Mouse (Mus musculus) intestine, embryonic 15.5 days (tissue): Measurements from ENCODE around the gene Dynll2. TPM values are rescaled to one million over a fixed set of nuclear protein-coding genes. Genes with fewer than 3 reads are reported as not detected.
"Not testable (repeated sequence)": the region's sequence is repeated elsewhere in the genome, so short reads cannot be mapped to it uniquely, and the experiment has no call there.

ENCODE experiments used
- ATAC-seq: fragments of 200-750 bp; cut with Nextera tagmentation; 2 replicates; pipeline ENCODE4 v1.8.0; 2017; ENCODE audit warnings: moderate TSS enrichment, moderate library complexity
- H3K27ac ChIP-seq: fragments of 300-500 bp; sonication (generic); 2 replicates; pipeline ENCODE4 v1.5.1; 2015; ENCODE audit warnings: mild to moderate bottlenecking, inconsistent platforms
- H3K27me3 ChIP-seq: fragments of 300-500 bp; sonication (generic); replicated peaks from 2 replicates; pipeline ENCODE4 v1.6.1; 2015; ENCODE audit warnings: inconsistent platforms
- H3K36me3 ChIP-seq: fragments of 300-500 bp; sonication (generic); 2 replicates; pipeline ENCODE4 v1.6.1; 2015; ENCODE audit warnings: inconsistent platforms
- H3K4me1 ChIP-seq: fragments of 300-500 bp; sonication (generic); replicated peaks from 2 replicates; pipeline ENCODE4 v1.6.1; 2015; ENCODE audit warnings: inconsistent platforms
- H3K4me2 ChIP-seq: fragments of 300-500 bp; sonication (generic); replicated peaks from 2 replicates; pipeline ENCODE4 v1.6.1; 2015; ENCODE audit warnings: mild to moderate bottlenecking, inconsistent platforms
- H3K4me3 ChIP-seq: fragments of 300-500 bp; sonication (generic); replicated peaks from 2 replicates; pipeline ENCODE4 v1.5.1; 2015; ENCODE audit warnings: inconsistent platforms
- H3K9ac ChIP-seq: fragments of 300-500 bp; sonication (generic); 2 replicates; pipeline ENCODE4 v1.6.1; 2015; ENCODE audit warnings: inconsistent platforms
- H3K9me3 ChIP-seq: fragments of 300-500 bp; sonication (generic); 2 replicates; pipeline ENCODE4 v1.6.1; 2016; ENCODE audit warnings: inconsistent platforms
- WGBS: fragments of 180-500 bp; shearing (Covaris S2); methylation state at CpG from one replicate; pipeline ENCODE4 v1.1.7; 2015; 5-methylcytosine and 5-hydroxymethylcytosine counted together
- polyA plus RNA-seq: library from polyadenylated mRNA; unstranded; fragments of >200 nt; fragmentation: Nextera tagmentation; extraction: Ambion mirVana; gene quantifications from 2 replicates; pipeline ENCODE4 v1.2.1, GENCODE M21; 2015

Dynll2 gene
- polyA plus RNA-seq, 1 experiment from 2014 or later: 27.7 TPM

DNA sequence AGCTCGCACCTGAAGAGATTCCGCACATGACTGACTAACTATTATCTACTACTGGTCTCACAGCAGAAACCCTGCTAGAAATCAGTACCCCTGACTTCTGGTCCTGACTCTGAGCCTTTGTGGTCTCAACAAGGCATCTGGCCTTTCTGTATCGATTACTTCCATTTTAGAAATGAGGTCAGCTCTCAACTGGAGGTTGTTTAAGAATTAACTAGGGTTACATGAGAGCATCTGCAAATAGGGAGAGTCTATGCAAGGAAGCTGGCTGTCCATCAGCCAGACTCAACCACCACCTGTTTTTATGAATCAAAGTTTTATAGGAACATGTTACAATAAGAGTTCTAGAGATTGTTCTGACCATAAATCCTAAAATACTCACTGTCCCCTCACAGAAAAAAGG is 2.8 kb downstream of the Dynll2 start:
- no peak for ATAC-seq
- Histone ChIP-seq H3K27me3 (no peaks in the 10 kb centered on the region), H3K4me1 (peaks cover 19% of the 10 kb centered on the region), H3K4me2 (peak overlapping the region; percentile 67; the same call in 1 of the 2 replicates), H3K4me3 (no peak overlapping the region), H3K36me3 (peaks cover 35% of the 10 kb centered on the region), H3K9ac (no peak overlapping the region), H3K27ac (no peak overlapping the region), H3K9me3 (no peaks in the 10 kb centered on the region)
- WGBS: 72% methylated on average over 3 of the region's 3 CpGs

DNA sequence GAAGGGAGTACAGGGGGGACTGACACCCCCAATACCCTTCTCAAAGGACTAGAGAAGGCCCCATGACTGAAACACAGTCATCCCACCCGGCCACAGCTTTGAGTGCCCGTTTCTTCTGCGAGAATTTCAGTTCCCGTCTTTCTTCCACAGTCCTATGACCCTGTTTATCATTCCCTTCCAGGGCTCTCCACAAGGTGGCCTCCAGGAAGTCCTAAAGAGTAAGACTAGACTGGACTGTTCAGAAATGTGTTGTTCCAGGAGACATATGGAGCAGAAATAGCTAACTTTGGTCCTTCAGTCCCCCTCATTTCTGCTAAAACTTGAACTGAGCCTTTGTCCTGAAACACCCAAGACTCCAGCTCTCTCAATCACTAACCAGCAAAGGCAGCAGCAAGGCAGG is 8.4 kb downstream of the Dynll2 start:
- ATAC-seq: no peak
- no peak overlapping the region for H3K4me2 ChIP-seq
- H3K9me3 ChIP-seq: no peaks in the 10 kb centered on the region
- no peak overlapping the region for H3K4me3 ChIP-seq
- peaks cover 43% of the 10 kb centered on the region for H3K36me3 ChIP-seq
- H3K27ac ChIP-seq: no peak overlapping the region
- peaks cover 13% of the 10 kb centered on the region for H3K4me1 ChIP-seq
- no peak overlapping the region for H3K9ac ChIP-seq
- no peaks in the 10 kb centered on the region for H3K27me3 ChIP-seq
- WGBS: 70% methylated on average over 4 of the region's 4 CpGs

GRCm38 (mm10) chr11:87977021-87977420 is 10.3 kb downstream of the Dynll2 start:
- peaks cover 34% of the 10 kb centered on the region for H3K36me3 ChIP-seq
- not testable (repeated sequence) for H3K9me3 ChIP-seq, H3K4me2 ChIP-seq, H3K4me3 ChIP-seq, ATAC-seq, H3K27me3 ChIP-seq, H3K27ac ChIP-seq, H3K4me1 ChIP-seq, H3K9ac ChIP-seq
- WGBS: 83% methylated on average over 8 of the region's 8 CpGs

GRCm38 (mm10) chr11:87974477-87975181 is 12.7 kb downstream of the Dynll2 start:
- ATAC-seq: peak; percentile 64
- H3K4me3 ChIP-seq: no peak overlapping the region
- H3K27ac ChIP-seq: no peak overlapping the region
- peaks cover 9% of the 10 kb centered on the region; the same call in 1 of the 2 replicates for H3K4me1 ChIP-seq
- no peaks in the 10 kb centered on the region for H3K27me3 ChIP-seq
- no peak overlapping the region for H3K9ac ChIP-seq
- no peak overlapping the region for H3K4me2 ChIP-seq
- no peaks in the 10 kb centered on the region for H3K9me3 ChIP-seq
- 15% methylated on average over 11 of the region's 11 CpGs for WGBS
- H3K36me3 ChIP-seq: peaks cover 13% of the 10 kb centered on the region

GRCm38 (mm10) chr11:87973559-87974305 is 13.6 kb downstream of the Dynll2 start:
- Histone ChIP-seq H3K36me3 (peaks cover 7% of the 10 kb centered on the region), H3K4me1 (peaks cover 9% of the 10 kb centered on the region; the same call in 1 of the 2 replicates), H3K4me2 (no peak overlapping the region), H3K4me3 (no peak overlapping the region), H3K9ac (no peak overlapping the region), H3K27me3 (no peaks in the 10 kb centered on the region), H3K9me3 (no peaks in the 10 kb centered on the region), H3K27ac (no peak overlapping the region)
- 55% methylated on average over 10 of the region's 10 CpGs for WGBS
- no peak for ATAC-seq

GRCm38 (mm10) chr11:87972829-87973228 is 14.5 kb downstream of the Dynll2 start:
- Histone ChIP-seq H3K27me3 (no peaks in the 10 kb centered on the region), H3K4me1 (peaks cover 9% of the 10 kb centered on the region; the same call in 1 of the 2 replicates), H3K4me3 (no peak overlapping the region), H3K9me3 (no peaks in the 10 kb centered on the region), H3K36me3 (no peaks in the 10 kb centered on the region), H3K27ac (no peak overlapping the region), H3K4me2 (no peak overlapping the region), H3K9ac (no peak overlapping the region)
- peak; percentile 71 for ATAC-seq
- WGBS: 65% methylated on average over 6 of the region's 6 CpGs

GRCm38 (mm10) chr11:87968356-87969122 is 18.8 kb downstream of the Dynll2 start:
- Histone ChIP-seq H3K36me3 (no peaks in the 10 kb centered on the region), H3K4me2 (peak overlapping the region; percentile 61; the same call in 1 of the 2 replicates), H3K27me3 (no peaks in the 10 kb centered on the region), H3K4me1 (no peaks in the 10 kb centered on the region; the same call in 1 of the 2 replicates), H3K9me3 (no peaks in the 10 kb centered on the region), H3K9ac (no peak overlapping the region), H3K4me3 (no peak overlapping the region), H3K27ac (no peak overlapping the region)
- 18% methylated on average over 14 of the region's 20 CpGs for WGBS
- ATAC-seq: 0 out of 2 replicates have a peak, but pooled peaks have one; percentile 19

GRCm38 (mm10) chr11:87967692-87968289 is 19.5 kb downstream of the Dynll2 start:
- ATAC-seq: peak; percentile 66; the same call in 1 of the 2 replicates
- H3K4me2 ChIP-seq: peak overlapping the region; percentile 61
- H3K4me3 ChIP-seq: peak overlapping the region; percentile 18
- H3K9me3 ChIP-seq: no peaks in the 10 kb centered on the region
- no peak overlapping the region for H3K9ac ChIP-seq
- no peaks in the 10 kb centered on the region for H3K27me3 ChIP-seq
- H3K4me1 ChIP-seq: no peaks in the 10 kb centered on the region; the same call in 1 of the 2 replicates
- no peaks in the 10 kb centered on the region for H3K36me3 ChIP-seq
- no peak overlapping the region for H3K27ac ChIP-seq
- WGBS: 4% methylated on average over 17 of the region's 17 CpGs

- WGBS: 25% methylated on average over 10 of the region's 10 CpGs
- Histone ChIP-seq H3K9me3 (no peaks in the 10 kb centered on the region), H3K4me2 (no peak overlapping the region), H3K27me3 (no peaks in the 10 kb centered on the region), H3K9ac (no peak overlapping the region), H3K4me1 (no peaks in the 10 kb centered on the region; the same call in 1 of the 2 replicates), H3K27ac (no peak overlapping the region), H3K4me3 (no peak overlapping the region), H3K36me3 (no peaks in the 10 kb centered on the region)
- ATAC-seq: peak; percentile 54
Measured at GRCm38 (mm10) chr11:87966214-87966613, 21.1 kb downstream of the Dynll2 start.

DNA sequence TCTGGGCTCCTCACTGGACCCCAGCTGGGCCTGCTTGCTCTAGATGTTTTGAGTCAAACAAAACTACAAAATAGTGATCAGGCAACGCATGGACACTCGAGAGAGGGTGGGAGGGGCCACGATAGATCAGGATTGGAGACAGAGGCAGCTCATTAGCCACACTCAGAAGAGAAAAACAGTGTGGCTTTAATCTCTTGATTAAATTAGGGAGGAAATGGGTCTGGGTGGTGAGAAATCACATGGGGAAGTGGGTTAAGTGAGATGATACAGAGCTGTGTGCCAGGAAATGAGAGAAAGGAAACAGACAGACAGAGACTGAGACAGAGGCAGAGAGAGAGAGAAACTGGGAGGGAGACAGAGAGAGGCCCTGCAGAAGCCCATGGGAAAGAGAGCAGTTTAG is 22.0 kb downstream of the Dynll2 start:
- H3K4me3 ChIP-seq: no peak overlapping the region
- H3K36me3 ChIP-seq: no peaks in the 10 kb centered on the region
- H3K27me3 ChIP-seq: no peaks in the 10 kb centered on the region
- ATAC-seq: no peak
- H3K27ac ChIP-seq: no peak overlapping the region
- no peaks in the 10 kb centered on the region; the same call in 1 of the 2 replicates for H3K4me1 ChIP-seq
- no peak overlapping the region for H3K4me2 ChIP-seq
- no peak overlapping the region for H3K9ac ChIP-seq
- 47% methylated on average over 3 of the region's 3 CpGs for WGBS
- H3K9me3 ChIP-seq: no peaks in the 10 kb centered on the region

- 38% methylated on average over 7 of the region's 7 CpGs for WGBS
- Histone ChIP-seq H3K4me2 (no peak overlapping the region), H3K4me3 (no peak overlapping the region), H3K27me3 (no peaks in the 10 kb centered on the region), H3K36me3 (no peaks in the 10 kb centered on the region), H3K4me1 (no peaks in the 10 kb centered on the region), H3K27ac (no peak overlapping the region), H3K9ac (no peak overlapping the region), H3K9me3 (no peaks in the 10 kb centered on the region)
- no peak for ATAC-seq
Measured at GRCm38 (mm10) chr11:87957066-87957465, 30.3 kb downstream of the Dynll2 start.

DNA sequence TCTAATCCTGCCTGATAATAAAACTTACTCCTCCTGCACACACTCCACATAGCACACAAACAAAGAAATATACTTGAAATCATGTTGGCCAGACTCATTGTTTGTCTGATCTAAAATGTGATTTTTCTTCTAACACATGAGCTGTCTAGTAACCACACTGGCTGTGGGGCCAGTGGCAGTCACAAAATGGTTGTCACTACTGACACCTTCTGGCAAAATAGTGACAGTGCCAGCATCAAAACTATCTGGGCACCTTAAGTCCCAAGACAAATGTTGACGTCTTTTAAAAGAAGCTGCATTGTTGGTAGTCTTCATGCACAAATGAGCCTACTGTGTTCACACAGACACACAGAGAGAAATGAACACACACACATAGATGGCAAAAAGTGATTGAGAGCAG is 32.2 kb downstream of the Dynll2 start:
- ATAC-seq: no peak
- Histone ChIP-seq H3K27me3 (no peaks in the 10 kb centered on the region), H3K4me1 (no peaks in the 10 kb centered on the region), H3K4me2 (no peak overlapping the region), H3K36me3 (no peaks in the 10 kb centered on the region), H3K4me3 (no peak overlapping the region), H3K9ac (no peak overlapping the region), H3K9me3 (no peaks in the 10 kb centered on the region), H3K27ac (no peak overlapping the region)
- WGBS: 0% methylated on average over 1 of the region's 1 CpGs
